Mouse (Mus musculus) forelimb bud, embryonic 11.5 days (tissue): Measurements from ENCODE around the gene Trim46.
A peak's percentile ranks its signal among the peaks of the same experiment; 100 is the strongest.
"Not testable (repeated sequence)": the region's sequence is repeated elsewhere in the genome, so short reads cannot be mapped to it uniquely, and the experiment has no call there.

ENCODE experiments used
- DNase-seq: peaks from one replicate; pipeline ENCODE4 v3.0.0-alpha.2; 2012; ENCODE audit warnings: low read depth, low spot score

Gene Trim46

DNA sequence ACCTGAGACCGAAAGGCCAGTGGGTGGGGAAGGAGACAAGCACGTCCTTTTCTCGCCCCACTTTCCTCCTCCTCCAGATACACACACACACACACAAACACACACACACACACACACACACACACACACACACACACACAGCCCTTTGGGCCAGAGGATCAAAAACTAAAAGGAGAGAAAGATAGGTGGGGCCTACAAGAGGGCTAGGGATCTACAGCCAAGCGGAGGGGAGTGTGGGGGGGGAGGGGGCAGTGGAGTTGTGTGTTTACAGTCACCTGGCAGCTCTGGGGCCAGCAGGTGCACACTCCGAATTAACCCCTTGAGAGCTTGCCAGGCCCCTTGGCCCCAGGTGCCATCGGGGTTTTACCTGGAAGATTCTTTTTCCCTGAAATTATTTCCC is 13.5 kb downstream of the Trim46 start:
- DNase-seq: no peak

DNA sequence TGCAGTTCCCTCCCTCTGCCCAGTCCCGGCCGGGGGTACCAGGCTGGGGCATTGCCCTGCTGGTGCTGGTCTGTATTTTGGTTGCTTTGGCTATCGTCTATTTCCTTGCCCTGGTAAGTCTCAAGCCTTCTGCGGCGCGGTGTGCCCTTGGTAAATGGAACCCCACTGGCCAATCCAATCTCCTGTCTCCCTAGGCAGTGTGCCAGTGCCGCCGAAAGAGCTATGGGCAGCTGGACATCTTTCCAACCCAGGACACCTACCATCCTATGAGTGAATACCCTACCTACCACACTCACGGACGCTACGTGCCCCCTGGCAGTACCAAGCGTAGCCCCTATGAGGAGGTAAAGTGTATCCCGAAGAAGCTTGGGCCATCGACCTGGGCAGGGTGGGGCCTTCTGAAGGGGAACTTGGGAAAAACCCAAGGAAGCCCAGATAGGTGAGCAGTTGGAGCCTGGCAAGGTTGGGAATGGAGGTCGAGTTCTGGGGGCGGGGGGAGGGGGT is 14.3 kb downstream of the Trim46 start:
- DNase-seq: no peak

DNA sequence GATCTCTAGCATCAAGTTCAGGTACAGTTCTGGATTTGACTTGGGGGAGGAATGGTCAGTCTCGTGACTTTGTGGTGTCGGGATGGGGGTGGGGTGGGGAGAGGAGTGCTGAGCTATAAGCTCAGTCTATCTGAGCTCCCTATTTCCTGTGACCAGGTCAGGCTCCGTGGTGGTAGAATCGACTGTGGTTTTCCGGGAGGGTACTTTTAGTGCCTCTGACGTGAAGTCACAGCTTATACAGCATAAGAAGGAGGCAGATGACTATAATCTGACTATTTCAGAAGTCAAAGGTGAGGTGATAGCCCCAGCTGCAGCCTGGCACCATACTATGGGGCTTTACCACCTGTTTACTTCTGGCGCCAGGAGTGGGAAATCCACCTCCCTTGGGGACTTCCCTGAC is 14.8 kb downstream of the Trim46 start:
- no peak for DNase-seq

DNA sequence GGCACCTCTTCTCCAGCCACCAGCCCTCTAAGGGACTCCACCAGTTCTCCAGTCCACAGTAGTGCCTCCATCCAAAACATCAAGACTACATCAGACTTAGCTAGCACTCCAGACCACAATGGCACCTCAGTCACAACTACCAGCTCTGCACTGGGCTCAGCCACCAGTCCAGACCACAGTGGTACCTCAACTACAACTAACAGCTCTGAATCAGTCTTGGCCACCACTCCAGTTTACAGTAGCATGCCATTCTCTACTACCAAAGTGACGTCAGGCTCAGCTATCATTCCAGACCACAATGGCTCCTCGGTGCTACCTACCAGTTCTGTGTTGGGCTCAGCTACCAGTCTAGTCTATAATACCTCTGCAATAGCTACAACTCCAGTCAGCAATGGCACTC is 15.5 kb downstream of the Trim46 start:
- no peak for DNase-seq

DNA sequence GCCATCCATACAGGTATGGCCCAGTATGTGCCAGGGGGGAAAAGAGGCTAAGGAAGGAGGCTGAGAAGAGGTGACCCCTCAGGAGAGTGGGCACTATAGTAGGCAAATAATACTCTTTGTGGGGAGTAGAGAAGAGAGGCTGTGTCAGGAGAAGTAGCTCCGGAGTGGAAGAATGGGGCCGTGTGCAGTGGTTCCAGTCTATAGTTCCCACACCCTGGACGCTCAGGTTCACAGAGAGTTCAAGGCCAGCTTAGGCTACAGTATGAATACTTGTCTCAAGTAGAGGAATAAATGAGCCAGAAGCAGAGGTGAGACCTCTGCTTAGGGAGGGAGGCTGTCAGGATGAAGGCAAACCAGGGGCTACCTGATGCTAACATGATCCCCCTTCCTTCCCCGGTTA is 16.8 kb downstream of the Trim46 start:
- no peak for DNase-seq

DNA sequence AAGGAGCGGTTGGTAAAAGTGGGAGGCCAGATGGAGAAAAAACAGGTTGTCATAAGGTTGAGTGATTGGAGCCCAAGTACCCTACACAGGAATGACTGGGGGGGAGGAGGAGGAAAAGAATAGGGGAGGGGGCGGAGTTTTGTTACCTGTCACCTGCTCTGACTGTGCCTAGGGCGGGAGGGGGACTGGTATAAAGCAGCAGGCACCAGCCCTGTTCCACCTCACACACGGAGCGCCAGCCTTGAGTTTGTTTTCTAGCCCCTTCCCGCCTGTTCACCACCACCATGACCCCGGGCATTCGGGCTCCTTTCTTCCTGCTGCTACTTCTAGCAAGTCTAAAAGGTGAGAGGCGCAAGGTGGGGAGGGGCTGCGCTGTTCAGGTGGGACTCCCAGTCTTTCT is 17.3 kb downstream of the Trim46 start, which contains the start of gene Muc1:
Gene Muc1 (plus strand): TSS at position 222 of the 400 bp plus-strand sequence.
- no peak for DNase-seq

DNA sequence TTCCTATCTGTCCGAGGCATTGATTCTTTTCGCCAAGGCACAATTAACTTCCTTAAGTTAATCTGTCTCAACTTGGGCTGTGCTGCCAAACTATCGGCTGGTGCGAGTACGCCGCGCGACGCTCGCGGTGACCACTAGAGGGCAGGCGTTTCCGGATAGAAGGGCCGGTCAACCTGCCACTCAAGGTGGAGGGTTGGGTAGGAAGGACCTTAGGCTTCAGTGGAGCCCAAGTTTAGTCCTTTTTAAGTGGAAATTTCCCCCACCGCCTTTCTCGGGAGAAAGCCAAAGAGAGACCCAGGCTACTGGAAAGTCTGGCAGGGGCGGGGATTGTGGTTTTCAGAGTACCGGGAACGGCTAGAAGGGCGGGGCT is 17.9 kb downstream of the Trim46 start:
- DNase-seq: peak; percentile 78

DNA sequence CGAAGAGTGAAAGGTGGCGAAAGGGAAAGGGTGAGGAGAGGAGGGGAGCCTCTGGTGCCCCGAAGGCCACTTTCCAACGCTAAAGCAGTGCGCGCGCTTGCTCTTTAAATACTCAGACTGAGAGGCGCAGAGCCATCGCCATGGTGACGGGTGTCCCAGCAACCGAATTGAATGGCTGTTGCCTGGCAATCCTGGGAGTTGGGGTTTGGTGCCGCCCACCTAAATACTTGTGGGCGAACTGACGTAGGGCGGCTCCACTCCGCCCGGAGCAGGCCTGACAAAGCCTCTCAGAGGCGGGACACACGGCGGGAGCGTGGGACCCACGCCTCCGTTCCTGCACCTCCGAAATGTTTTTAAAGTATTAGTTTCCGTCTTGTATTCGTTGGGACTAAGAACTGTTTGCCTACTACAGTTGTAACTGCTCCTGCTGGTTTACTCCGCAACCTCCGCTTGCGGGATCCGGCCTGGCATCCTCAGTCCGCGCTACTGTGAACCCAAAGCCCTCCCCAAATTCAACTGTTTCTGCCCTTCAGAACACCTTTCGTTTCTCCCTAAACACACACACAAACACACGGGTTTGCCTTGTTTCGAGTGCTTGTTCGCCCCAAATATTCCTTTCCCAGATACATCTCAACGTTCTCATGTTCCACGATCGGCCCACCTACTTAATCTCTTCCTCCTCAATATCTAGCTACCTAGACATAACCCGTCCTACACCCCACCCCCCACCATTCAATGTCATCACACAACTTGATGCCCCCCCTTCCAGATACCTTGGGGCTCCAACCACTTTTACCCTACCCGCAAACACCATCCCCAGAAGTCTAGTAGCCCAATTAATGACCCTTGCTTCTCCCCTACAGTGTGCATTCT is 18.6 kb downstream of the Trim46 start:
- DNase-seq: peak; percentile 93

DNA sequence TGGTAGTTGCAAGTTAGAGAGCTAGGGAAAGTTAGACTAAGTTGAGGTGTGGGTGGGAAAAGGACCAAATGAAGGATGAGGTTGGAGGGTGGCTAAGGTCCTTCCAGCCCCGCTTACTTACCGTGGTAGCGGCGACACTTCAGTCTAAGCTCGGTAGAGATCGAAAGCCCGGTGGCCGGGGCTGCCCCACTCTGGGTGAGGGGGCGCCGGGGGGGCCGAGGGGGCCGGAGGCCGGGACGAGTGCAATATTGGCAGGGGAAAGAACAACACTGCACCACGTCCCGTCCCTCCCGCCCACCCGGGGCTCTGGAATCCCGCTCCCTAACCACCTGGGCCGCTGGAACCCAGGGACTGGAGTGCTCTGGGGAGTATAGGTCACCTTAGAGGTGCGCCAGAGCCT is 19.2 kb downstream of the Trim46 start, which contains the start of gene Mtx1:
Gene Mtx1 (minus strand): TSS at position 189 of the 400 bp plus-strand sequence.
- no peak for DNase-seq

DNA sequence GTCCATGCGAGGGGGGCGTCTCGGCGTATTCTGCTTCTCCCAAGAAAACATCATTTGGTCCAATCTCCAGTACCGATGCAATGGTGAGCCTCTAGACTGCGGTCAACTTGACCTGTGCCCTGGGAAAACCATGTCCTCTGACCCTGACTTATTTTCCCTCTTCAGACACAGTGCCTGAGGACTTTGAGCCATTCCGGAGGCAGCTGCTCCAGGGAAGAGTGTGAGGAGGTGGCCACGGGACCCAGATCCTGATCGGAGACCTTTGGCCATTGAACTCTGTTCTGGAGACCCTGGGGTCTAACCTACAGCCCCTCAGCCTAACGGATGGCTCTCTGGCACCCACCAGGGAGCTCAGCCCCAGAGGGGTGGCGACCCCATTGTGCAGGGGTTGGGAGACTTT is 19.7 kb downstream of the Trim46 start:
- DNase-seq: no peak

DNA sequence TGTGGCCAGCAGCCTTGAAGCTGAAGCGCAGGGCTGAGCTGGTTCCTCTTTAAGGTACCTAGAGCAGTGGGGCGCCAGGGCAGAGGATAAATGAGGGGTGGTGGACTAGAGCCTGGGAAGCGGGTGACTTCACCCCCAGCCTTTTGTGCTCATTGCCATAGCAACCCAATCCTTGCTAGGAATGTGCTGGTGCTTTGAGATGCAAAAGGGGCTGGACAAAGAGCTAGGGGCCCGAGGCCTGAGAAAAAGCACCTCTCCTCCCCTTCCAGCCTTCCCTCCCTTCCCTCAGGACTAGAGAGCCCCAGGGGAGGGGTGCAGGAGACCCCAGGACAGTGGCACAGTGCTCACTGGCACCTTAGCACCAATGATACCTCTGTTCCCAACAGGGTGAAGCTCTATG is 20.2 kb downstream of the Trim46 start:
- no peak for DNase-seq

DNA sequence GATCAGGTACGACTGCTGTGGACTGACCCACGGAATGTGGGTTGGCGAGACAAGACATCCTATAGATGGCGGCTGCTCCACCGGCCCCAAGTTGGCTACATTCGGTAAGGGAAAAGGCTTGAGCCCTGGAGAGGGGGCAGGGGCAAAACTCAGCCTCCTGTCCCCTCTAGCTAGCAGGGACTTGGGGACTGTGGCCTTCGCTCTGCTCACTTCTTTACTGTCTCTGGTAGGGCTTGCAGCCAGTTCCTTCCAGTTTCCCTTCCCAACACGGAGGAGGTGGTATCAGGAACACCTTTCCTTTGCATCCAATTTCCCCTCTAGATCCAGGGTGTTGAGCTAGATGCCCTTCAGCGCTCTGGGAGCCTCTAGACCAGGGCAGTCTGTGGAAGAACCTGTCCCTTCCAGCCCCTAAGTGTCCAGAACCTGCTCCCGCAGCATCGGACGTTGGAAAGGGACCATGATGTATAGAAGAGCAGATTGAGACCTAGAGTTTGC is 20.7 kb downstream of the Trim46 start:
- no peak for DNase-seq

DNA sequence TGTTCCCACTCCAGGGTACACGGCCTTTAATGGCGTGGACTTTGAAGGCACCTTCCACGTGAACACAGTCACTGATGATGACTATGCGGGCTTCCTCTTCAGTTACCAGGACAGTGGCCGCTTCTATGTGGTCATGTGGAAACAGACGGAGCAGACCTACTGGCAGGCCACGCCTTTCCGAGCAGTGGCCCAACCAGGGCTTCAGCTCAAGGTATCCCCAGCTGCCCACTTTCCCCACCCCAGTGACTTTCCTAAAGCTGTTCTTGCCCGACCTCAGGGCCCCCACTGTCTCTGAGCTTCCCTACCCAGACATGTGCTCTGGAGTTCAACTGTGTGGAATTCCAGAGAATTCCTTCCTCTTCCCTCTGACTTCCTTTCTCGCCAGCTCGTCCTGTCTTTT is 21.3 kb downstream of the Trim46 start:
- no peak for DNase-seq

DNA sequence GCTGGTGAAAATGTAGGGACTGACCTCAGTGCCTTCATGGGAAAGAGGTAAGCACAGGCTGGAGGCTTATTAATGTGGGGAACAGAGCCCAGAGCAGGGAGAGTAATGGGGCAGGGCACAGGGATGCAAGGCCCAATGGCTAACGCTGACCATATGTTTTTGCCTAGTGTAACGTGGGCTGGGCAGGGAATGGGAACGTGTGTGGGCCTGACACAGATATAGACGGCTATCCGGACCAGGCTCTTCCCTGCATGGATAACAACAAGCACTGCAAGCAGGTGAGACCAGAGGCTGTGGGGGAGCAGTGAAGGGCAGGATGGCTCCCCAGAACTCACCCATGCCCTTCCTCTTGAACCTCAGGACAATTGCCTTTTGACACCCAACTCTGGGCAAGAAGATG is 24.9 kb downstream of the Trim46 start:
- DNase-seq: no peak

DNA sequence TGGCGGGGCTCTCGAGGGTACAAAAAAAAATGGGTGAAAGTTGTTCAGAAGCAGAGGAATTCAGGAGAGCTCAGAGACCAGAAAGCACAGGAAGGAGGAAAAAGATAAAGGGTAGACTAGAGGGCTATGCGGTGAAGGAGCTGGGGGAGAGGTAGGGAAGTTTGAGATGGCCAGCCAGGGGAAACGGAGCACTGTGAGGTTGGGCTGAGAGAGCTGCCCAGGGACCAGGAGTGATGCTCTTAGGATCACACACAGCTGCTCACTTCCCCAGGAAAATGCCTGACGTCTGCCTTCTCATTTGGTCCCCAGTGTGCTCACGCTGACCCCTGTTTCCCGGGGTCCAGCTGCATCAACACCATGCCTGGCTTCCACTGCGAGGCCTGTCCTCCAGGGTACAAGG is 26.6 kb downstream of the Trim46 start:
- DNase-seq: no peak

DNA sequence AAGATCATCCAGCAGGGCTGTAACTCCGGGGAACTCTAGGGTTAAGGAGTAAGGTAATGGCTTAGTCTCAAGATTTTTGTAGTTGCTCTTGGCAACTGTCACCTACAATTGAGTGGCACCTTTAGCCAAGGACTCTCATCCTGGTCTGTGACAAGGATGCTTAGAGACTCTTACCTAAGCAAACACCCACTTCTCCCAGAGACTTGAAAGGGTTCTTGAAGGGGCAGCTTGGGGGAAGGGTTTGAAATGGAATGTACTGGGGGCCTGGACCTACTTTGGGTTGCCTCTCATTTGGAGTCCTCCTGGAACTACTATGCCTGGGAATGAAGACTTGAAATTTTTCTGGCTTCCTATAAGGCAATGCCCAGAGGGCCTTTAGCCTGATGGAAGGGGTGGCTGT is 27.8 kb downstream of the Trim46 start:
- DNase-seq: no peak

DNA sequence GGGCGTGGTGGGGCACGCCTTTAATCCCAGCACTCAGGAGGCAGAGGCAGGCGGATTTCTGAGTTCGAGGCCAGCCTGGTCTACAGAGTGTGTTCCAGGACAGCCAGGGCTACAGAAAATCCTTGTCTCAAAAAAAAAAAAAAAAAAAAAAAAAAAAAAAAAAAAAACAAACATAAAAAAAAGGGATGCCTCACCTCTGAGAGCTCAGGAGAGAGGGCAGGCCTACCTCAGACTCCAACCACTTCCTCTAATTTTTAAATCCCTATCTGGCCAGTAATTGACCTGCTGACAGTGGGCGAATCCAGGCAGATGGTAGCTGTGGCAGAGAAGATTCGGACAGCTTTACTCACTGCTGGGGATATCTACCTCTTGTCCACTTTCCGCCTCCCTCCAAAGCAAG is 29.7 kb downstream of the Trim46 start:
- DNase-seq: not testable (repeated sequence)

DNA sequence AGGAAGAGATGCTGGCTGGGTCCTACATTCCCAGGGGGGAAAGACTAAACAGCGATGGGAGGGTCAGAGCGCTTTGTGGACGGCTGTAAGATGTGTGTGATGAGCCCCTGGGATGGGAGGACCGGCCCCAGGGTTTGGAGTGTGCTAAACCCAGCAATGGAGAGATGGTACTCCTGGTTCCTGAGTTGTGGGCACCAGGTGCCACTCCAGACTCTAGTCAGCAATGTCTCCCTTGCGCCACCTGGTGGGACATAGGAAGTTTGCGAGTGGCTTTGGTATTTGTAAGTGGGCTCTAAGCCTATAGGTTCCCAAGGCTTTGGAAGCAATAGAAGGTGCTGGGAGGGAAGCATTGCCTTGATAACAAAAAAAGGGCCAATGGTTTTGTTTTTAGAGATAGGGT is 30.3 kb downstream of the Trim46 start:
- peak; percentile 91 for DNase-seq

DNA sequence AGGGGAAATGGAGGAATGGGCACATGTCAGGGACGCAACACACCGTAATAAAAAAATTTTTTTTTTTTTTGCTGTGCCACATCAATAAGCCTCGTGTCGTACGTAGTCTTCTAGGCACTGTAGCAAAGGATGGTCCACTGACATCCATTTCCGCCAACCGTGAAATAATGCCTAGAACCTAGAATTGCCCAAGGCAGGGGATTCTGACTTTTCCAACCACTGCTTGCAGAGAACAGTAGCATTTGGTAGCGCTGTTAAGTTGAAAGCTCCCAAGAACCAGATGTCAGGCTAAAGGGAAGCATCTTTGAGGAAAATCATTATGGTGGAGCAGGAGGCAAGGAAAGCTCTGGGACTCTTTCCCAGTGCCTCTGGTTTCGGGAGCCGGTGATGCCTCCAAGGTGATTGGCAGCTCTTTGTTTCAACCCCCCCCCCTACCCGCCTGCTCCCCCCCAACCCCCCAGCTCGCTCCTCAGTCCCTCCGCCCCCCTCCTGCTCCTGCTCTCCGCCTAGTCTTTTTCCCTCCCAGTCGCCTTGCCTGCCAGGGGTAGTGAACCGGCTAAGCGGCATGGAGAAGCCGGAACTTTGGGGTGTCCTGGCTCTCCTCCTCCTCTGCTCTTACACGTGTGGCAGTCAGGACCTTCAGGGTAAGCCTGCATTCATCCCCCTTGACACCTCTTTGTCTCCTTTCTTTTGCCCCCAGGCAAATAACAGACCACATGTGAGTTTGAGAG is 31.3 kb downstream of the Trim46 start, which contains the start of gene Thbs3:
Gene Thbs3 (plus strand): TSS at position 500 of the 731 bp plus-strand sequence.
- peak; percentile 42 for DNase-seq

DNA sequence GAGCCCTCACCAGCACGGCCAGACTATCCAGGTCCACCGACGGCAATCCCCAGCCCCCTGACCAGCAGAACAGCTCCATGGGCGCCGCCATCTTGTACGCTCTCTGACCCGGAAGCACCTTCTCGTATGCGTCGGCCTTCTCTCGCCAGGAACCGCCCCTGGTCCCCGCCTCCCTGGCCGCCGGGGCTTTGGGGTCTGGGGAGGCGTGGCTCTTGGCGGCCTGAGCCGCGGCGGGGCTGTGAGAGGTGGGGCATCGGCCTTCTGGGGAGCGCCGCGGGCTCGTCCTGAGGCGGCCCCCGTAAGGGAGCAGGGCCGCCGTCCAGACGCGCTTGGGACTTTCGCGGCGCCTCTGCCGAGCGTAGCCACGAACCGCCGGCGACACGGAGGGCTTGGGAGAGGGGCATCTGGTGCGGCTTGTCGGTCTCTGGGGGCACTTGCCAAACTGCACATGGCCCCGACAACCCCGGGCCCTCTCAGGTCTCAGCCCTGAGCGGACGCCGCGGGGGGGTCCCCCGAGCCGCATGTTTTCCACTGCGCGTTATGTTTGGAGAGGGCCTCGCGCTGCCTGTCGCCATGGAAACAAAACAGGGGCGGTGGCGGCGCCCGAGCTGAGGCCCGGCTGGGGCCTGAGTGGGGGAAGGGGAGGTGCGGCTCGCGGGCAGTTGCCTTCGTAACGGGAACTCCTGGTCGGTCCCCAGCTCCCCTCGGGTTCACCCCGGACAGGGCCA is 32.1 kb downstream of the Trim46 start:
- peak; percentile 94 for DNase-seq

DNA sequence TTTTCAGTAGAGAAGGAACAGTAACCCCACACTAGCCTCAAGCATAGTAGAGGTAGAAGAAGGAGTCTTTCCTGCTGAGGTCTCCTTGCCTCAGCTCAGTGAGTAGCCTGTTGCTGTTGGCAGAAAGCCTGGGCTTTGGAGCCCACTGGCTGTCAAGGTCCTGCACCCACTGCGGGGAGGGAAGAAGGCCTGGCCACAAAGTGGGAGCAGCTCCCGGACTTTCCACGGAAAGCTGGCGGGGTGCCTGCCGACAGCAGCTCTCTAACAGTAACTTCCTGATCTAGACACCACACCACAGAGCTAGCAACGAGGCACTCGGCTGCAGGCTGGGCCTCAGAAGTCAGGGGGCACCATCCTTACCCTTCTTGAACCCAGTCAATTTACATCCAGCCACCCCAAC is 35.4 kb downstream of the Trim46 start:
- DNase-seq: no peak

DNA sequence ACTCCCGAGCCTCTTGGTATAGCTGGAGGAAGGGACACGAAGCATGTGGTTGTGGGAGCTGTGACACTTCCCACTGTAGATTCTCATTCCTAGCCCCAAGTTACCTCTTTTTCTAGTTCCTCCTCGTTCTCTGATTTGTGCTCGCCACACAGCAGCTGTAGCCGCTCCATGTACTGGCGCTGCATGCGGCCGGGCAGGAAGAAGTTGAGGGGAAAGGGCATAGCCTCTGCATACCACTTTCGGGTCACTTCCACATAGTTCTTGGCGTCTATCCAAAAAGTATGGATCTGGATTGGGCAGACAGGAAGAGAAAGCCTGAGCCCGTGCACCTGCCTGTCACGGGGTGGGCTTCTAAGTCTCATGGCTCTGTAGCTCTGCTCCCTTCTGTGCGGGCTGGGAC is 35.9 kb downstream of the Trim46 start:
- no peak for DNase-seq
